10 mouse cellular contexts compared by ENCODE assay signal in the genomic region with DNA sequence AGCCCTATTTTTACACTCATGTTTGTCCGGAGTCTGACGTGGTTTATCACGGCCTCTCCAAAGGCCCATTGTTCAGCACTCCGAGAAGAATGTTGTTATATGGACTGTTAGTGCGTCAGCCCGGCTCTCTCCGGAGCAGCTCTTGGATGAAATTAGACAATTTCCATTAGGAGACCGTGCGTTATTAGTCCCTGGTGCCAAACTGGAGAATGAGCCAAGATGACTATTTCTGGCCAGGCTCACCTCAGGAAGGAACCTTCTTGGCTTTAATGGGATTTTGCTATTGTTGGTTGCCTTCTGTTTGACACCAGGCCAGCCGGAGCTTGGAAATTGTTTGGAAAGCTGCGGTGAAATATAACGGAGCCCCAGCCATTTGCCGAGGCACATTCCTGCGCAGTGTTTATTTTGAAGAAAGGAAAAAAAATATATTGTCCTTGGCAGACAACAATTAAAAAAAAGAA. TPM values are rescaled to one million over a fixed set of nuclear protein-coding genes. Genes with fewer than 3 reads are reported as not detected.
DNase-seq lines count a peak whose midpoint lies in the region; ATAC-seq and TF ChIP-seq lines count a peak whose summit lies in the region.
"Had no signal": no experiment of that assay in that cellular context is flagged by ENCODE, and none has a peak within 500 bp of the region (broad histone marks: within the 10 kb centered on the region; RNA-seq: fewer than 3 reads in every experiment).

No protein-coding gene starts in this region.

- ATAC-seq in hindbrain, postnatal 0 days: no peak
- no peak for ATAC-seq in hindbrain, embryonic 14.5 days (ENCODE audit: low FRiP score)

- 35% methylated on average over 14 of the region's 14 CpGs for WGBS in hindbrain, postnatal 0 days
- WGBS in hindbrain, embryonic 14.5 days: 49% methylated on average over 14 of the region's 14 CpGs

- intact Hi-C loops in gastrocnemius, postnatal 14 days (cut with DNase I; ENCODE audit: low total_unique reads): no loop called here

- H3K9me3 ChIP-seq in hindbrain, postnatal 0 days (ENCODE audit: low read length): no peaks in the 10 kb centered on the region
- H3K9me3 ChIP-seq in hindbrain, embryonic 14.5 days (ENCODE audit: control insufficient read depth, low read length): no peaks in the 10 kb centered on the region
- H3K9me3 ChIP-seq: embryonic facial prominence, embryonic 12.5 days; liver, embryonic 15.5 days had no signal

- no peaks in the 10 kb centered on the region for H3K36me3 ChIP-seq in hindbrain, postnatal 0 days (ENCODE audit: insufficient read depth, low read length)
- H3K36me3 ChIP-seq in hindbrain, embryonic 14.5 days (replicated peaks; ENCODE audit: control insufficient read depth, insufficient read depth): no peaks in the 10 kb centered on the region
- H3K36me3 ChIP-seq: embryonic facial prominence, embryonic 12.5 days; liver, embryonic 15.5 days had no signal

- H3K9ac ChIP-seq in hindbrain, postnatal 0 days (replicated peaks; ENCODE audit: low read length): no peak overlapping the region
- no peak overlapping the region for H3K9ac ChIP-seq in hindbrain, embryonic 14.5 days
- H3K9ac ChIP-seq: embryonic facial prominence, embryonic 12.5 days; liver, embryonic 15.5 days had no signal

- no peak overlapping the region for H3K4me3 ChIP-seq in hindbrain, postnatal 0 days (ENCODE audit: low read length)
- H3K4me3 ChIP-seq in hindbrain, embryonic 14.5 days (replicated peaks; ENCODE audit: low read length): no peak overlapping the region
- H3K4me3 ChIP-seq: embryonic facial prominence, embryonic 12.5 days; liver, embryonic 15.5 days had no signal

- no peak for TF ChIP-seq CTCF in hindbrain, postnatal 0 days (IDR thresholded peaks at IDR 0.05; ENCODE audit: low read depth)

- DNase-seq in hindbrain, postnatal 0 days (ENCODE audit: low spot score): peak; percentile 28
- no peak for DNase-seq in hindbrain, embryonic 14.5 days (ENCODE audit: low spot score)
- peak; percentile 56 for DNase-seq in gastrocnemius, postnatal 14 days
- peak; percentile 80 for DNase-seq in kidney, adult 9 months
- DNase-seq in skeletal muscle tissue, adult 2 months (ENCODE audit: low read depth, low spot score): peak; percentile 72
- DNase-seq in adipocyte (ENCODE audit: low spot score): no peak
- no peak for DNase-seq in layer of hippocampus, postnatal 10 days (ENCODE audit: low spot score in 2 of 2)
- no peak for DNase-seq in spleen, postnatal 36 days (ENCODE audit: low spot score in 2 of 2)

- 0 out of 2 replicates have a peak overlapping the region, but pooled peaks have one; percentile 28 for H3K4me2 ChIP-seq in hindbrain, postnatal 0 days (ENCODE audit: low read depth, low read length)
- H3K4me2 ChIP-seq in hindbrain, embryonic 14.5 days (replicated peaks): no peak overlapping the region
- H3K4me2 ChIP-seq: embryonic facial prominence, embryonic 12.5 days; liver, embryonic 15.5 days had no signal

- H3K27ac ChIP-seq in hindbrain, postnatal 0 days: no peak overlapping the region
- H3K27ac ChIP-seq in hindbrain, embryonic 14.5 days: no peak overlapping the region
- H3K27ac ChIP-seq: embryonic facial prominence, embryonic 12.5 days; liver, embryonic 15.5 days had no signal

- H3K27me3 ChIP-seq in hindbrain, postnatal 0 days (ENCODE audit: insufficient read depth, low read length): no peaks in the 10 kb centered on the region; the same call in 1 of the 2 replicates
- no peaks in the 10 kb centered on the region for H3K27me3 ChIP-seq in hindbrain, embryonic 14.5 days (ENCODE audit: control insufficient read depth, insufficient read depth, low read length)
- H3K27me3 ChIP-seq: embryonic facial prominence, embryonic 12.5 days had no signal

- H3K4me1 ChIP-seq in hindbrain, postnatal 0 days (ENCODE audit: insufficient read depth, low read length): no peaks in the 10 kb centered on the region
- H3K4me1 ChIP-seq in hindbrain, embryonic 14.5 days (replicated peaks; ENCODE audit: control insufficient read depth, insufficient read depth, low read length): no peaks in the 10 kb centered on the region
- H3K4me1 ChIP-seq: embryonic facial prominence, embryonic 12.5 days; liver, embryonic 15.5 days had no signal

RNA-seq across cellular contexts. Expression of gene Hlx, which starts 16.3 kb away (rescaled TPM):
- total RNA-seq in hindbrain, postnatal 0 days (2014; rRNA removed): 0.58 and 1.8 TPM in 2 replicates
- 2.3 and 2.8 TPM in 2 replicates for polyA plus RNA-seq in hindbrain, postnatal 0 days (2015; fragmentation: Nextera tagmentation; extraction: Ambion mirVana)
- 2.0 and 2.8 TPM in 2 replicates for polyA plus RNA-seq in hindbrain, embryonic 14.5 days (2014; fragmentation: Nextera tagmentation; extraction: Ambion mirVana)
- total RNA-seq in gastrocnemius, postnatal 14 days (2021): 10 to 100 TPM; 22.9 to 24.1 TPM
- total RNA-seq in layer of hippocampus, postnatal 10 days (2021): 1 to 10 TPM; 1.0 to 1.4 TPM

Comparison
In these comparisons a context has a peak if more than half of its experiments do, and no peak if none do; other contexts are left out.
1. DNase-seq: peak in hindbrain, postnatal 0 days (single experiment), gastrocnemius, postnatal 14 days (single experiment), kidney, adult 9 months (single experiment) and skeletal muscle tissue, adult 2 months (single experiment); none in hindbrain, embryonic 14.5 days (single experiment), adipocyte (single experiment), layer of hippocampus, postnatal 10 days (0 of 2) and spleen, postnatal 36 days (0 of 2).